Mouse (Mus musculus): Measurements from ENCODE around the gene Prdm16. TPM values are rescaled to one million over a fixed set of nuclear protein-coding genes. Genes with fewer than 3 reads are reported as not detected.

Prdm16 gene
- total RNA-seq, 1 experiment = 3.1 TPM

- Histone ChIP-seq H3K36me3 (ENCODE audit: control insufficient read depth, insufficient read depth, low read length, poor library complexity, severe bottlenecking) (peaks cover under 1% of the 10 kb centered on the region; the same call in 1 of the 2 replicates), H3K9me3 (ENCODE audit: control insufficient read depth, insufficient read depth, low read depth, low read length) (no peaks in the 10 kb centered on the region), H3K4me3 (ENCODE audit: insufficient read depth in 1 of 2, low read depth in 1 of 2, low read length in 2 of 2, poor library complexity in 1 of 2, severe bottlenecking in 1 of 2) (no peak overlapping the region), H3K4me1 (ENCODE audit: control insufficient read depth in 2 of 2, insufficient read depth in 2 of 2, low read length in 2 of 2, poor library complexity in 1 of 2) (peaks cover 0 to 17% of the 10 kb centered on the region in 2 experiments; a peak in 1 of 4 replicates), H3K9ac (ENCODE audit: insufficient read depth, low read depth, low read length, poor library complexity, severe bottlenecking) (no peak overlapping the region), H3K27ac (ENCODE audit: insufficient read depth, low read depth, low read length, poor library complexity, severe bottlenecking) (no peak overlapping the region)
- DNase-seq (ENCODE audit: low read depth, low spot score) = no peak
- TF ChIP-seq MAFK (IDR thresholded peaks at IDR 0.05; ENCODE audit: insufficient read depth, low read depth, low read length) (no peak), CHD2 (IDR thresholded peaks at IDR 0.05; ENCODE audit: low read depth, low read length) (no peak), HCFC1 (IDR thresholded peaks at IDR 0.05; ENCODE audit: borderline replicate concordance, insufficient read depth, low read length) (no peak), ZNF384 (IDR thresholded peaks at IDR 0.05; ENCODE audit: low read depth, low read length) (no peak), ZC3H11A (IDR thresholded peaks at IDR 0.05; ENCODE audit: borderline replicate concordance, low read depth, low read length) (no peak)
- in situ Hi-C loops (cut with MboI; ENCODE audit: low sequenced_read_pairs in 2 of 2, unreplicated experiment in 2 of 2) = no loop called here
Measured at GRCm38 (mm10) chr4:154639126-154639525, 2.5 kb upstream of the Prdm16 start.

- no peak overlapping the region for H3K27ac ChIP-seq (ENCODE audit: insufficient read depth, low read depth, low read length, poor library complexity, severe bottlenecking)
- peaks cover 0 to 15% of the 10 kb centered on the region in 2 experiments; a peak in 1 of 4 replicates for H3K4me1 ChIP-seq (ENCODE audit: control insufficient read depth in 2 of 2, insufficient read depth in 2 of 2, low read length in 2 of 2, poor library complexity in 1 of 2)
- DNase-seq (ENCODE audit: low read depth, low spot score) = no peak
- peaks cover 2% of the 10 kb centered on the region; the same call in 1 of the 2 replicates for H3K36me3 ChIP-seq (ENCODE audit: control insufficient read depth, insufficient read depth, low read length, poor library complexity, severe bottlenecking)
- peak overlapping the region in 1 of 2 experiments; percentile 41; a peak in 1 of 4 replicates for H3K4me3 ChIP-seq (ENCODE audit: insufficient read depth in 1 of 2, low read depth in 1 of 2, low read length in 2 of 2, poor library complexity in 1 of 2, severe bottlenecking in 1 of 2)
- H3K9ac ChIP-seq (ENCODE audit: insufficient read depth, low read depth, low read length, poor library complexity, severe bottlenecking) = no peak overlapping the region
- H3K9me3 ChIP-seq (ENCODE audit: control insufficient read depth, insufficient read depth, low read depth, low read length) = no peaks in the 10 kb centered on the region
- no peak for TF ChIP-seq ZNF384 (IDR thresholded peaks at IDR 0.05; ENCODE audit: low read depth, low read length)
- no peak for TF ChIP-seq HCFC1 (IDR thresholded peaks at IDR 0.05; ENCODE audit: borderline replicate concordance, insufficient read depth, low read length)
- no peak for TF ChIP-seq CHD2 (IDR thresholded peaks at IDR 0.05; ENCODE audit: low read depth, low read length)
- no peak for TF ChIP-seq ZC3H11A (IDR thresholded peaks at IDR 0.05; ENCODE audit: borderline replicate concordance, low read depth, low read length)
- TF ChIP-seq MAFK (IDR thresholded peaks at IDR 0.05; ENCODE audit: insufficient read depth, low read depth, low read length) = no peak
- in situ Hi-C loops (cut with MboI; ENCODE audit: low sequenced_read_pairs in 2 of 2, unreplicated experiment in 2 of 2) = no loop called here
Measured at GRCm38 (mm10) chr4:154638320-154638886, 1.7 kb upstream of the Prdm16 start.

GRCm38 (mm10) chr4:154637468-154638319 lies 1.0 kb upstream of the Prdm16 start:
- in situ Hi-C loops (cut with MboI; ENCODE audit: low sequenced_read_pairs in 2 of 2, unreplicated experiment in 2 of 2) = no loop called here
- no peak overlapping the region for H3K27ac ChIP-seq (ENCODE audit: insufficient read depth, low read depth, low read length, poor library complexity, severe bottlenecking)
- H3K9ac ChIP-seq (ENCODE audit: insufficient read depth, low read depth, low read length, poor library complexity, severe bottlenecking) = peak overlapping the region; percentile 26; the same call in 1 of the 2 replicates
- TF ChIP-seq CHD2 (IDR thresholded peaks at IDR 0.05; ENCODE audit: low read depth, low read length) (no peak), MAFK (IDR thresholded peaks at IDR 0.05; ENCODE audit: insufficient read depth, low read depth, low read length) (no peak), HCFC1 (IDR thresholded peaks at IDR 0.05; ENCODE audit: borderline replicate concordance, insufficient read depth, low read length) (no peak), ZC3H11A (IDR thresholded peaks at IDR 0.05; ENCODE audit: borderline replicate concordance, low read depth, low read length) (no peak), ZNF384 (IDR thresholded peaks at IDR 0.05; ENCODE audit: low read depth, low read length) (no peak)
- no peaks in the 10 kb centered on the region for H3K9me3 ChIP-seq (ENCODE audit: control insufficient read depth, insufficient read depth, low read depth, low read length)
- peak overlapping the region; percentile 41 to 55 for H3K4me3 ChIP-seq (ENCODE audit: insufficient read depth in 1 of 2, low read depth in 1 of 2, low read length in 2 of 2, poor library complexity in 1 of 2, severe bottlenecking in 1 of 2)
- peaks cover 0 to 14% of the 10 kb centered on the region in 2 experiments; a peak in 1 of 4 replicates for H3K4me1 ChIP-seq (ENCODE audit: control insufficient read depth in 2 of 2, insufficient read depth in 2 of 2, low read length in 2 of 2, poor library complexity in 1 of 2)
- peaks cover 2% of the 10 kb centered on the region; the same call in 1 of the 2 replicates for H3K36me3 ChIP-seq (ENCODE audit: control insufficient read depth, insufficient read depth, low read length, poor library complexity, severe bottlenecking)
- DNase-seq (ENCODE audit: low read depth, low spot score) = no peak

GRCm38 (mm10) chr4:154636053-154636433 lies 630 bp downstream of the Prdm16 start:
- Histone ChIP-seq H3K4me1 (ENCODE audit: control insufficient read depth in 2 of 2, insufficient read depth in 2 of 2, low read length in 2 of 2, poor library complexity in 1 of 2) (peaks cover 0 to 9% of the 10 kb centered on the region in 2 experiments; a peak in 1 of 4 replicates), H3K27ac (ENCODE audit: insufficient read depth, low read depth, low read length, poor library complexity, severe bottlenecking) (no peak overlapping the region), H3K36me3 (ENCODE audit: control insufficient read depth, insufficient read depth, low read length, poor library complexity, severe bottlenecking) (peaks cover 2% of the 10 kb centered on the region; the same call in 1 of the 2 replicates), H3K9ac (ENCODE audit: insufficient read depth, low read depth, low read length, poor library complexity, severe bottlenecking) (peak overlapping the region; percentile 48), H3K4me3 (ENCODE audit: insufficient read depth in 1 of 2, low read depth in 1 of 2, low read length in 2 of 2, poor library complexity in 1 of 2, severe bottlenecking in 1 of 2) (peak overlapping the region; percentile 55 to 69), H3K9me3 (ENCODE audit: control insufficient read depth, insufficient read depth, low read depth, low read length) (no peaks in the 10 kb centered on the region)
- no peak for DNase-seq (ENCODE audit: low read depth, low spot score)
- TF ChIP-seq ZNF384 (IDR thresholded peaks at IDR 0.05; ENCODE audit: low read depth, low read length) (no peak), ZC3H11A (IDR thresholded peaks at IDR 0.05; ENCODE audit: borderline replicate concordance, low read depth, low read length) (no peak), CHD2 (IDR thresholded peaks at IDR 0.05; ENCODE audit: low read depth, low read length) (no peak), HCFC1 (IDR thresholded peaks at IDR 0.05; ENCODE audit: borderline replicate concordance, insufficient read depth, low read length) (no peak), MAFK (IDR thresholded peaks at IDR 0.05; ENCODE audit: insufficient read depth, low read depth, low read length) (no peak)
- in situ Hi-C loops (cut with MboI; ENCODE audit: low sequenced_read_pairs in 2 of 2, unreplicated experiment in 2 of 2) = no loop called here
